Mouse (Mus musculus): ENCODE data around the gene Grip1. TPM values are rescaled to one million over a fixed set of nuclear protein-coding genes. Genes with fewer than 3 reads are reported as not detected.

Grip1 gene
- total and polyA plus RNA-seq, 2 experiments: under 0.01 to 0.02 TPM

DNA sequence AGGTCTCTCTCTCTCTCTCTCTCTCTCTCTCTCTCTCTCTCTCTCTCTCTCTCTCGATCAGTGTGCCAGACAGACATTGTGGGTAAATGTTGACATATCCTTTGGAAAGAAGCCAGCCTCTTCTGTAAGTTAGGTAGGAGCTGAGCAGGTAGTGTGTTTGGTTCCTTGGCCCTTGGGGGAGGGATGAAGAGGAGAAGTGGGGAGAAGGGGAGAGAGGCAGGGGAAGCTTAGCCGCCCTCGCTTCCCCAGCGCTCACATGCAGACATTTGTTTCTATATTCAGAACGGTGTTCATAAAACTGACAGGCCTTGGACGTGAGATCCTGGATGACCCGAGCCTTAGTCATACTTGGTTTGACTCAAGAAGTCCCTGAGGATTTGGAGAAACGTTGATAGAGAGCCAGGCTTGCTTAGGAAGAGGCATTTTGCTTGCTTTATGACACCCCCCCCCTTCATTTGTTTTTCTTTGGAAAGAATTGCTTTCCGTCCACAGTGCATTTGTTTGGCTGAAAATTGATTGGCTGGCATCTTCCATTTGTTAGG, 243.7 kb downstream of the Grip1 start:
- 71% methylated on average over 9 of the region's 9 CpGs for WGBS

GRCm38 (mm10) chr10:119705348-119705747, 251.7 kb downstream of the Grip1 start:
- no peak for TF ChIP-seq CTCF (IDR thresholded peaks at IDR 0.05; ENCODE audit: low read depth, low read length)
- TF ChIP-seq POLR2A (IDR thresholded peaks at IDR 0.05; ENCODE audit: extremely low read depth, insufficient read depth, low read length): no peak
- H3K27ac ChIP-seq (replicated peaks; ENCODE audit: insufficient read depth, low read depth, low read length): no peak overlapping the region
- H3K4me3 ChIP-seq (ENCODE audit: insufficient read depth, low read depth, low read length): no peak overlapping the region
- H3K36me3 ChIP-seq (ENCODE audit: control insufficient read depth, insufficient read depth, low read length): no peaks in the 10 kb centered on the region
- no peak for DNase-seq (ENCODE audit: extremely low read depth, low read depth, low spot score)
- 59% methylated on average over 4 of the region's 4 CpGs for WGBS
- H3K4me1 ChIP-seq (ENCODE audit: control insufficient read depth, insufficient read depth, low read length): no peaks in the 10 kb centered on the region
- H3K79me2 ChIP-seq (ENCODE audit: control insufficient read depth, insufficient read depth, low read length): no peaks in the 10 kb centered on the region
- H3K9ac ChIP-seq (ENCODE audit: low read depth, low read length): no peak overlapping the region
- no peaks in the 10 kb centered on the region for H3K27me3 ChIP-seq (ENCODE audit: control insufficient read depth, insufficient read depth, low read length)

More for the DNA sequence above, 243.7 kb downstream of the Grip1 start:
- Histone ChIP-seq H3K27me3 (ENCODE audit: control insufficient read depth, insufficient read depth, low read length) (peaks cover 3% of the 10 kb centered on the region; the same call in 1 of the 2 replicates), H3K9ac (ENCODE audit: low read depth, low read length) (no peak overlapping the region), H3K4me1 (ENCODE audit: control insufficient read depth, insufficient read depth, low read length) (no peaks in the 10 kb centered on the region), H3K4me3 (ENCODE audit: insufficient read depth, low read depth, low read length) (no peak overlapping the region), H3K36me3 (ENCODE audit: control insufficient read depth, insufficient read depth, low read length) (no peaks in the 10 kb centered on the region), H3K79me2 (ENCODE audit: control insufficient read depth, insufficient read depth, low read length) (no peaks in the 10 kb centered on the region), H3K27ac (replicated peaks; ENCODE audit: insufficient read depth, low read depth, low read length) (no peak overlapping the region)
- no peak for DNase-seq (ENCODE audit: extremely low read depth, low read depth, low spot score)
- TF ChIP-seq CTCF (IDR thresholded peaks at IDR 0.05; ENCODE audit: low read depth, low read length) (no peak), POLR2A (IDR thresholded peaks at IDR 0.05; ENCODE audit: extremely low read depth, insufficient read depth, low read length) (no peak)

DNA sequence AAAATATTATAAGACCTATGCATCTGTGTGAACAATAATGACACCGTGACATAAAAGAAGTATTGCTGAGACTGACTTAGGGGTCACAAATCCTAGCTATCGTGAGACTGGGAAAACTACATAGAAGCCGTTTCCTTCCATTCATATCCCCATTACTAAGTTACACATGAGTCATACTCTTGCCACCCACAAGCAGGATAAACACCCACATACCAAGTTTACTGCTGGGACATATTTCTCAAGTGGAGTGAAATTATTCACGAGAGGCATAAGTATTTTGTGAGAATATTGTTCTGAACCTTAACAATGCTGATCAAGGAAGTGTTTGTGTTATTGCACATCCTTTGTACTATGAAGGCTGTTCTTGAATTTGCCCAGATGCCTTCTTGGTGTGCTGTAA, 252.7 kb downstream of the Grip1 start:
- 83% methylated on average over 4 of the region's 4 CpGs for WGBS
- Histone ChIP-seq H3K4me1 (ENCODE audit: control insufficient read depth, insufficient read depth, low read length) (no peaks in the 10 kb centered on the region), H3K79me2 (ENCODE audit: control insufficient read depth, insufficient read depth, low read length) (no peaks in the 10 kb centered on the region), H3K9ac (ENCODE audit: low read depth, low read length) (no peak overlapping the region), H3K36me3 (ENCODE audit: control insufficient read depth, insufficient read depth, low read length) (no peaks in the 10 kb centered on the region), H3K27me3 (ENCODE audit: control insufficient read depth, insufficient read depth, low read length) (no peaks in the 10 kb centered on the region), H3K27ac (replicated peaks; ENCODE audit: insufficient read depth, low read depth, low read length) (no peak overlapping the region), H3K4me3 (ENCODE audit: insufficient read depth, low read depth, low read length) (no peak overlapping the region)
- DNase-seq (ENCODE audit: extremely low read depth, low read depth, low spot score): no peak
- TF ChIP-seq CTCF (IDR thresholded peaks at IDR 0.05; ENCODE audit: low read depth, low read length): no peak
- no peak for TF ChIP-seq POLR2A (IDR thresholded peaks at IDR 0.05; ENCODE audit: extremely low read depth, insufficient read depth, low read length)

GRCm38 (mm10) chr10:119706983-119707382, 253.4 kb downstream of the Grip1 start:
- WGBS: 93% methylated on average over 10 of the region's 10 CpGs
- H3K36me3 ChIP-seq (ENCODE audit: control insufficient read depth, insufficient read depth, low read length): no peaks in the 10 kb centered on the region

DNA sequence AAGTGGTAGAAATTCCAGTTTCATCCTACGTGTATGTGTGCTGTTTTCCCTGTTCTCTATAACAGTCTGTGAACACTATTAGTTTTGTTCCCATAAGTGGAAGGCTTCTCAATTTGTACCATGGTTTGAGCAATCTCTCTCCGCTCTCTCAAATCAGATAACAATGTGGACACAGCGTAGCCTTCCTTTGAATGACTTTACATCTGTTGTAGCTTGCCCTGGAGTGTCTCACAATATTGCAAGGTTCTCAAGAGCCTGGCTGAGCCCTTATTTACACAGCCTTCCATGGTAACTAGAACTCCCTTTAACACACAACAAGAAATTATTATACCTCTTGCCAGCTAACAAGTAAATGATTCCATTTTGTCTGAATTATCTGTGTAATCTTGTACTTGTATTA, 268.3 kb downstream of the Grip1 start:
- H3K27me3 ChIP-seq (ENCODE audit: control insufficient read depth, insufficient read depth, low read length): no peaks in the 10 kb centered on the region
- H3K9ac ChIP-seq (ENCODE audit: low read depth, low read length): no peak overlapping the region
- no peak for DNase-seq (ENCODE audit: extremely low read depth, low read depth, low spot score)
- TF ChIP-seq CTCF (IDR thresholded peaks at IDR 0.05; ENCODE audit: low read depth, low read length) (no peak), POLR2A (IDR thresholded peaks at IDR 0.05; ENCODE audit: extremely low read depth, insufficient read depth, low read length) (no peak)
- H3K4me3 ChIP-seq (ENCODE audit: insufficient read depth, low read depth, low read length): no peak overlapping the region
- no peaks in the 10 kb centered on the region for H3K79me2 ChIP-seq (ENCODE audit: control insufficient read depth, insufficient read depth, low read length)
- no peak overlapping the region for H3K27ac ChIP-seq (replicated peaks; ENCODE audit: insufficient read depth, low read depth, low read length)
- H3K36me3 ChIP-seq (ENCODE audit: control insufficient read depth, insufficient read depth, low read length): no peaks in the 10 kb centered on the region
- no peaks in the 10 kb centered on the region for H3K4me1 ChIP-seq (ENCODE audit: control insufficient read depth, insufficient read depth, low read length)
- 46% methylated on average over 3 of the region's 3 CpGs for WGBS

More at GRCm38 (mm10) chr10:119706983-119707382, 253.4 kb downstream of the Grip1 start:
- TF ChIP-seq CTCF (IDR thresholded peaks at IDR 0.05; ENCODE audit: low read depth, low read length) (no peak), POLR2A (IDR thresholded peaks at IDR 0.05; ENCODE audit: extremely low read depth, insufficient read depth, low read length) (no peak)
- H3K79me2 ChIP-seq (ENCODE audit: control insufficient read depth, insufficient read depth, low read length): no peaks in the 10 kb centered on the region
- H3K27me3 ChIP-seq (ENCODE audit: control insufficient read depth, insufficient read depth, low read length): no peaks in the 10 kb centered on the region
- H3K4me1 ChIP-seq (ENCODE audit: control insufficient read depth, insufficient read depth, low read length): no peaks in the 10 kb centered on the region
- DNase-seq (ENCODE audit: extremely low read depth, low read depth, low spot score): no peak
- H3K4me3 ChIP-seq (ENCODE audit: insufficient read depth, low read depth, low read length): no peak overlapping the region
- H3K27ac ChIP-seq (replicated peaks; ENCODE audit: insufficient read depth, low read depth, low read length): no peak overlapping the region
- H3K9ac ChIP-seq (ENCODE audit: low read depth, low read length): no peak overlapping the region

GRCm38 (mm10) chr10:119722471-119722870, 268.8 kb downstream of the Grip1 start:
- TF ChIP-seq CTCF (IDR thresholded peaks at IDR 0.05; ENCODE audit: low read depth, low read length): no peak
- TF ChIP-seq POLR2A (IDR thresholded peaks at IDR 0.05; ENCODE audit: extremely low read depth, insufficient read depth, low read length): no peak
- Histone ChIP-seq H3K4me3 (ENCODE audit: insufficient read depth, low read depth, low read length) (no peak overlapping the region), H3K79me2 (ENCODE audit: control insufficient read depth, insufficient read depth, low read length) (no peaks in the 10 kb centered on the region), H3K27ac (replicated peaks; ENCODE audit: insufficient read depth, low read depth, low read length) (no peak overlapping the region), H3K36me3 (ENCODE audit: control insufficient read depth, insufficient read depth, low read length) (no peaks in the 10 kb centered on the region), H3K4me1 (ENCODE audit: control insufficient read depth, insufficient read depth, low read length) (no peaks in the 10 kb centered on the region), H3K9ac (ENCODE audit: low read depth, low read length) (no peak overlapping the region), H3K27me3 (ENCODE audit: control insufficient read depth, insufficient read depth, low read length) (no peaks in the 10 kb centered on the region)
- WGBS: 60% methylated on average over 2 of the region's 2 CpGs
- no peak for DNase-seq (ENCODE audit: extremely low read depth, low read depth, low spot score)

All from liver, adult 2 months (tissue).